Mouse (Mus musculus) heart, embryonic 16.5 days (tissue): ENCODE data around the gene Atrx. TPM values are rescaled to one million over a fixed set of nuclear protein-coding genes. Genes with fewer than 3 reads are reported as not detected.
"Not testable (repeated sequence)": the region's sequence is repeated elsewhere in the genome, so short reads cannot be mapped to it uniquely, and the experiment has no call there.

ENCODE experiments used
- ATAC-seq: fragments of 200-750 bp; cut with Nextera tagmentation; replicated peaks from 2 replicates; pipeline ENCODE4 v1.8.0; 2017; ENCODE audit warnings: moderate number of reproducible peaks; ENCODE audit not compliant: insufficient read depth, low FRiP score; ENCODE audit errors: extremely low read depth
- H3K27ac ChIP-seq: fragments of 300-500 bp; sonication (generic); 2 replicates; pipeline ENCODE4 v1.5.1; 2014; ENCODE audit warnings: mild to moderate bottlenecking, low read length, control low read depth, moderate library complexity
- H3K27me3 ChIP-seq: fragments of 300-500 bp; sonication (generic); 2 replicates; pipeline ENCODE4 v1.6.1; 2014; ENCODE audit warnings: low read length, mixed read lengths; ENCODE audit not compliant: control insufficient read depth, insufficient read depth
- H3K36me3 ChIP-seq: fragments of 300-500 bp; sonication (generic); 2 replicates; pipeline ENCODE4 v1.6.1; 2014; ENCODE audit not compliant: control insufficient read depth, insufficient read depth
- H3K4me1 ChIP-seq: fragments of 300-500 bp; sonication (generic); 2 replicates; pipeline ENCODE4 v1.6.1; 2014; ENCODE audit warnings: low read length, mixed read lengths; ENCODE audit not compliant: control insufficient read depth, insufficient read depth
- H3K4me2 ChIP-seq: fragments of 300-500 bp; sonication (generic); 2 replicates; pipeline ENCODE4 v1.6.1; 2014; ENCODE audit warnings: low read depth, mild to moderate bottlenecking, control low read depth, low read length
- H3K4me3 ChIP-seq: fragments of 300-500 bp; sonication (generic); 2 replicates; pipeline ENCODE4 v1.5.1; 2014; ENCODE audit warnings: mild to moderate bottlenecking, control low read depth, low read length
- H3K9ac ChIP-seq: fragments of 300-500 bp; sonication (generic); 2 replicates; pipeline ENCODE4 v1.6.1; 2014; ENCODE audit warnings: low read length, control low read depth
- H3K9me3 ChIP-seq: fragments of 300-500 bp; sonication (generic); replicated peaks from 2 replicates; pipeline ENCODE4 v1.6.1; 2016; ENCODE audit warnings: low read length; ENCODE audit not compliant: control insufficient read depth
- WGBS: fragments of 180-500 bp; shearing (Covaris S2); extraction: QIAGEN DNeasy Blood & Tissue Kit; methylation state at CpG from one replicate; pipeline ENCODE4 v1.1.7; 2014; 5-methylcytosine and 5-hydroxymethylcytosine counted together
- polyA plus RNA-seq: library from polyadenylated mRNA; unstranded; fragments of >200 nt; fragmentation: Nextera tagmentation; extraction: Ambion mirVana; gene quantifications from 2 replicates; pipeline ENCODE4 v1.2.1, GENCODE M21; 2015

Gene Atrx
- polyA plus RNA-seq, 1 experiment from 2014 or later = 124 TPM

GRCm38 (mm10) chrX:105926121-105926735 is 3.0 kb downstream of the Atrx start:
- Histone ChIP-seq H3K4me2 (peak overlapping the region; percentile 67), H3K9me3 (no peaks in the 10 kb centered on the region), H3K27ac (no peak overlapping the region), H3K36me3 (0 out of 2 replicates have a peak, but pooled peaks cover 3% of the 10 kb centered on the region), H3K4me1 (peaks cover 10% of the 10 kb centered on the region), H3K4me3 (no peak overlapping the region), H3K9ac (no peak overlapping the region), H3K27me3 (no peaks in the 10 kb centered on the region)
- 42% methylated on average over 12 of the region's 12 CpGs for WGBS
- ATAC-seq = no peak

- no peaks in the 10 kb centered on the region for H3K27me3 ChIP-seq
- no peak overlapping the region for H3K4me2 ChIP-seq
- 0 out of 2 replicates have a peak, but pooled peaks cover 3% of the 10 kb centered on the region for H3K36me3 ChIP-seq
- no peaks in the 10 kb centered on the region for H3K9me3 ChIP-seq
- H3K4me3 ChIP-seq = no peak overlapping the region
- no peak for ATAC-seq
- H3K27ac ChIP-seq = no peak overlapping the region
- WGBS = 85% methylated on average over 5 of the region's 5 CpGs
- peaks cover 10% of the 10 kb centered on the region for H3K4me1 ChIP-seq
- H3K9ac ChIP-seq = no peak overlapping the region
Measured at GRCm38 (mm10) chrX:105924326-105925070, 4.7 kb downstream of the Atrx start.

- Histone ChIP-seq H3K36me3 (0 out of 2 replicates have a peak, but pooled peaks cover 3% of the 10 kb centered on the region), H3K27ac (no peak overlapping the region), H3K27me3 (no peaks in the 10 kb centered on the region), H3K9ac (no peak overlapping the region), H3K9me3 (no peaks in the 10 kb centered on the region), H3K4me3 (no peak overlapping the region), H3K4me2 (no peak overlapping the region), H3K4me1 (peaks cover 10% of the 10 kb centered on the region)
- WGBS = 38% methylated on average over 1 of the region's 1 CpGs
- ATAC-seq = no peak
Measured at GRCm38 (mm10) chrX:105923896-105924295, 5.3 kb downstream of the Atrx start.

- H3K4me2 ChIP-seq, H3K36me3 ChIP-seq, H3K27me3 ChIP-seq, H3K9ac ChIP-seq, H3K4me1 ChIP-seq, ATAC-seq, H3K27ac ChIP-seq, H3K9me3 ChIP-seq, H3K4me3 ChIP-seq: not testable (repeated sequence)
- WGBS = 83% methylated on average over 7 of the region's 7 CpGs
Measured at GRCm38 (mm10) chrX:105922986-105923385, 6.2 kb downstream of the Atrx start.

- no peak overlapping the region for H3K4me2 ChIP-seq
- H3K36me3 ChIP-seq = 0 out of 2 replicates have a peak, but pooled peaks cover 3% of the 10 kb centered on the region
- 91% methylated on average over 2 of the region's 2 CpGs for WGBS
- H3K4me3 ChIP-seq = no peak overlapping the region
- no peak overlapping the region for H3K27ac ChIP-seq
- no peak overlapping the region for H3K9ac ChIP-seq
- ATAC-seq = no peak
- H3K4me1 ChIP-seq = peaks cover 2% of the 10 kb centered on the region; the same call in 1 of the 2 replicates
- H3K27me3 ChIP-seq = no peaks in the 10 kb centered on the region
- H3K9me3 ChIP-seq = no peaks in the 10 kb centered on the region
Measured at GRCm38 (mm10) chrX:105921421-105921820, 7.8 kb downstream of the Atrx start.

GRCm38 (mm10) chrX:105911728-105912127 is 17.5 kb downstream of the Atrx start:
- 42% methylated on average over 3 of the region's 3 CpGs for WGBS
- H3K9ac ChIP-seq = no peak overlapping the region
- H3K27ac ChIP-seq = no peak overlapping the region
- H3K4me3 ChIP-seq = no peak overlapping the region
- H3K4me1 ChIP-seq = peaks cover 16% of the 10 kb centered on the region
- ATAC-seq = no peak
- H3K27me3 ChIP-seq = no peaks in the 10 kb centered on the region
- no peaks in the 10 kb centered on the region for H3K36me3 ChIP-seq
- no peak overlapping the region for H3K4me2 ChIP-seq
- no peaks in the 10 kb centered on the region for H3K9me3 ChIP-seq

GRCm38 (mm10) chrX:105901611-105902010 is 27.6 kb downstream of the Atrx start:
- Histone ChIP-seq H3K4me2 (no peak overlapping the region), H3K4me1 (no peaks in the 10 kb centered on the region), H3K4me3 (no peak overlapping the region), H3K36me3 (peaks cover 4% of the 10 kb centered on the region; the same call in 1 of the 2 replicates), H3K27me3 (no peaks in the 10 kb centered on the region), H3K27ac (no peak overlapping the region), H3K9me3 (no peaks in the 10 kb centered on the region), H3K9ac (no peak overlapping the region)
- no peak for ATAC-seq
- 55% methylated on average over 1 of the region's 1 CpGs for WGBS

GRCm38 (mm10) chrX:105886921-105887320 is 42.3 kb downstream of the Atrx start:
- WGBS = 59% methylated on average over 2 of the region's 2 CpGs
- no peaks in the 10 kb centered on the region for H3K36me3 ChIP-seq
- no peak overlapping the region for H3K9ac ChIP-seq
- H3K4me2 ChIP-seq = no peak overlapping the region
- no peaks in the 10 kb centered on the region for H3K4me1 ChIP-seq
- H3K27me3 ChIP-seq = no peaks in the 10 kb centered on the region
- ATAC-seq = no peak
- H3K9me3 ChIP-seq = no peaks in the 10 kb centered on the region
- no peak overlapping the region for H3K27ac ChIP-seq
- H3K4me3 ChIP-seq = no peak overlapping the region

GRCm38 (mm10) chrX:105864367-105864766 is 64.8 kb downstream of the Atrx start:
- peaks cover 5% of the 10 kb centered on the region; the same call in 1 of the 2 replicates for H3K36me3 ChIP-seq
- ATAC-seq = no peak
- WGBS = 78% methylated on average over 5 of the region's 5 CpGs
- H3K4me2 ChIP-seq = no peak overlapping the region
- H3K4me3 ChIP-seq = no peak overlapping the region
- no peaks in the 10 kb centered on the region for H3K4me1 ChIP-seq
- H3K27me3 ChIP-seq = no peaks in the 10 kb centered on the region
- H3K9me3 ChIP-seq = no peaks in the 10 kb centered on the region
- H3K9ac ChIP-seq = no peak overlapping the region
- no peak overlapping the region for H3K27ac ChIP-seq
